Mouse (Mus musculus): Measurements from ENCODE around the gene Taar3.
A peak's percentile ranks its signal among the peaks of the same experiment; 100 is the strongest.

The Taar3 gene

GRCm38 (mm10) chr10:23949508-23950005 is at the start of gene Taar3:
Taar3 (plus strand) TSS chr10:23949558.
- DNase-seq (ENCODE audit: low read depth, low spot score), result no peak

DNA sequence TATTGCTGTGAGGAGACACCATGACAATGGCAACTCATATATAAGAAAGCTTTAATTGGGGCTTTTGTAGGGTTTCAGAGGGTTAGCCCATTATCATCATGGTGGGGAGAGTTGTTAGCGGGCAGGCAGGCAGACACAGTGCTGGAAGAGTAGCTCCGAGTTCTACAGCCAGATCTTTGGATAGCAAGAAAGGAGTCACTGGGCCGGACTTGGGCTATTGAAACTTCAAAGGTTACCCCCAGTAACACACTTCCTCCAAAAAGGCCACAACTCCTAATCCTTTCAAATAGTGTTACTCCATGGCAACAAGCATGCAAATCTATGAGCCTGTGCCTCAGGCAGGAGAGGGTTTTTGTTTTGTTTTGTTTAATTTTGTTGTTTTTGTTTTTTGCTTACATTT is 48.2 kb upstream of the Taar3 start:
- no peak for DNase-seq (ENCODE audit: low read depth, low spot score)

DNA sequence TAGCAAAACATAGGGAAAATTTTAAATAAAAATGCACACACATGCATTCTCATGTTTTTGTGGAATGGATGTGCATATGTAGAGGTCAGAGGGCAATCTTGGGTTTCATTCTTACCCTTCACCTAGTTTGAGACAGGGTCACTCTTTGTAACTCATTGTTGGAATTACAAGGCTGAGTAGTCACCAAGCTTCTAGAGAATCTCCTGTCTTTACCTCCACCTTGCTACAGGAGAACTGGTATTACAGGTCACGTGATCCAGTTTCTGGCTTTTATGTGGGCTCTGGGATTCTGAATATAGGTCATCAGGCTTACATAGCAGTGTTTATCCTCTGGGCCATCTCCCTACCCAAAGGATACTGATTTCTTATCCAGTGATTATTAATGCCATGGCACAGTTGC is 43.7 kb upstream of the Taar3 start:
- DNase-seq (ENCODE audit: low read depth, low spot score), result no peak

DNA sequence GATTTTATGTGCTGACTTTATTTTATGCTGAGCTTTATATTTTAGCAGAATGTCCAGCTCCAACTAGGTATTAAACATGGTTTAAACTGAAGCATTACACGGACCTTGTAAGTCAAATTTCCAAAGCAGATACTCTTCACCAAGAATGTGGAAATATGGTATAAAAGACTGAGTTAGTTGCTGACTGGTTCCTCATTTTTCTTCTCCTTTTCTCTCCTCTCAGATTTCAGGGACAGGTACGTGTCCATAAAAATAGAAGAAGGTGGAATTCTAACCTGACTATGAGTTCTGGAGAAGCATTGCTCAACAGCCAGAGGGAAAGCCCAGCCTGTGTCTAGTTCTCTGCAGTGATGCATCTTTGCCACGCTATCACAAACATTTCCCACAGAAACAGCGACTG is 29.3 kb upstream of the Taar3 start, which contains the start of gene Taar1:
Gene Taar1 (plus strand): TSS at position 301 of the 400 bp plus-strand sequence.
- no peak for DNase-seq (ENCODE audit: low read depth, low spot score)

GRCm38 (mm10) chr10:23922468-23922867 is 26.9 kb upstream of the Taar3 start:
- DNase-seq (ENCODE audit: low read depth, low spot score), result no peak

GRCm38 (mm10) chr10:23923941-23924340 is 25.4 kb upstream of the Taar3 start:
- no peak for DNase-seq (ENCODE audit: low read depth, low spot score)

DNA sequence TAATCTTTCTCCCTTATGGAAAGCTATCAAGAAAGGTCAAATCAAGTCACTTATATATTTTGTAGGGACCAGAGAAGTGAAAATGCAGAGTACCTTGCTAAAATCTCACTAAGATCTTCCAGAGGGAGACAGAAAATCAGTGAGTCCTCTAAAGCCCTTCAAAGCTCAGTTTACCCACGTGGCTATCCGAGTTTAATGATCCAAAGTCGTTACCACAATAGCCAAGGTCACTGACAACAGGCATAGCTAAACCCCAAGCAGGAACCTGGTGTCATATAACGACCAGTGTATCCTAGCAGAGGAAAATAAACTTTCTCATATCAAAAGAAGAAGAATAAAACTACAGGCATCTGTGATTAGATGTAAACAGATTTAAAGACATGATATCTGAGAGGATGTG is 11.7 kb upstream of the Taar3 start:
- DNase-seq (ENCODE audit: low read depth, low spot score), result no peak

DNA sequence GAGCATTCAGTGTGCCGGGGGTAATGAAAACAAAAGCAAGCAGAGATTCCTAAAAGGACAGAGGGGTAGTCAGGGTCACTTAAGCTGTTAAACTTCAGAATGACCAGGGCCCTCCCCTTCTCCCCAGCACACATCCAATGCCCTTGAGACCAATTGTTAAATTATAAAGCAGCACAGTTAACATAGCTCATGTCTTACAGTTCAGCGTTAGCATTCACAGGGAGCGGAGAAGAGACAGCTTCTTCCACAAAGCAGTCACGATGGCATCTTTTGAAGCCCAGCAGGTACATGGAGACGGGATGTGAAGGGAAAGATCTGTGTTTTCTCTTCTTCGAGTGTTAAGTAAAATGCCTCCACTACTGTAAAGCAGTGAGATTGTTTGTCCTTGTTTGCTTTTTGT is 11.0 kb upstream of the Taar3 start, which contains the start of gene Taar2:
Gene Taar2 (plus strand): TSS at position 261 of the 400 bp plus-strand sequence.
- no peak for DNase-seq (ENCODE audit: low read depth, low spot score)

GRCm38 (mm10) chr10:23942465-23942864 is 6.9 kb upstream of the Taar3 start:
- DNase-seq (ENCODE audit: low read depth, low spot score), result peak; percentile 64

DNA sequence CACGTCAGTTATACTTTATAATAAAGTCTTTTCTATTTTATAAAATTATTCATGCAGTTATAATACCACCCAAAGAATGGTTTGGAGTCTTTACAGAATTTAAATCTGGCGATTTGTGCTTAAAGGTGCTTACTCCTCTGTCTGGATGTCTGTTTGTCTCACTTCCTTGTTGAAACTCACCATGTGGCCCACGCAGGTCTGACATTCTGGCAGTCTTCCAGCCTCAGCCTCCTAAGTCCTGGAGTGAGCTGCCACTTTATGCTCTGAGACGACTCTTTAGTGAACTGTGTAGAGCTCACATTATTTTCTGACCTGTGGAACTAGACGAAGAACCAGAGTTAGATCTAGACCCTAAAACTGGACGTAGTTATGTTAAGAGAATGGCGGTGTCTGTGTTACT is 1.3 kb upstream of the Taar3 start:
- peak; percentile 49 for DNase-seq (ENCODE audit: low read depth, low spot score)

DNA sequence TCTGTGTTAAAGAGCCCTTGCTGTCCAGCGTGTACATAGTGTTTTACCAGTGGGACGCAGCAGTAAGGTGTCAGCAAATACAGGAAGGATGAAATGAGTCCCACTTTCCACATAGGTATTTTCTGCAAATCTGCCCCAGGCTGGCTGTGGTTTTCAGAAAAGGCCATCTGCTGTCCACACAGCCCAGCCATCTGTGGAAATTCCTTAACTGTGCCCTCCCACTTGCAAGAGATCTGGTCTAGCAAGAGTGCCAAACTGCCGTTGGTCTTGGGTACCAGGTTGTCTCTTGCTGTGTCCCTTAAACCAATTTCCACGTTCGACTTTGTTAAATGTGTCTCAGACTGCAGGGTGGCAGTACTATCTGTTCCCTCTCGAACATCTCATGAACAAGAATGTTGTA is 2.4 kb downstream of the Taar3 start:
- no peak for DNase-seq (ENCODE audit: low read depth, low spot score)

DNA sequence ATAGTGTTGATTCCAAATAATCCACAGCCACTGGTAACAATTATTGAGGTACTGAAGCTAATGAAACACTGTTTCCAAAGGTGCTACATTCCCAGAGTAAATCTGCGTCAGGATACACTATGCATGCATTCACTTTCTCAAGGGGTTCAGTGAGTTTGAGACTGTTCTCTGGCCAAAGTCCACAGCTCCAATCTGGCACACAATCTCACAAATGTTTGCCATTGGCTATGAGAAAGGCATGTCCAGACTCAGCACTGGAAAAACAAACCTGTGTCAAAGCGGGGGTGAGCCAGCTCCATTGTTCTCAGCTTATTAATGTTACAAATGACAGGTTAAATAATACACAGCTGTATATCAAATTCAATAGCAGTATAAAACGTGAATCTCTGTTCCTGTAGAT is 9.7 kb downstream of the Taar3 start:
- no peak for DNase-seq (ENCODE audit: low read depth, low spot score)

- DNase-seq (ENCODE audit: low read depth, low spot score), result no peak
These were observed 11.1 kb downstream of the Taar3 start, which contains the start of gene Taar4 for GRCm38 (mm10) chr10:23960444-23960915. Taar4 (plus strand) TSS chr10:23960494.

DNA sequence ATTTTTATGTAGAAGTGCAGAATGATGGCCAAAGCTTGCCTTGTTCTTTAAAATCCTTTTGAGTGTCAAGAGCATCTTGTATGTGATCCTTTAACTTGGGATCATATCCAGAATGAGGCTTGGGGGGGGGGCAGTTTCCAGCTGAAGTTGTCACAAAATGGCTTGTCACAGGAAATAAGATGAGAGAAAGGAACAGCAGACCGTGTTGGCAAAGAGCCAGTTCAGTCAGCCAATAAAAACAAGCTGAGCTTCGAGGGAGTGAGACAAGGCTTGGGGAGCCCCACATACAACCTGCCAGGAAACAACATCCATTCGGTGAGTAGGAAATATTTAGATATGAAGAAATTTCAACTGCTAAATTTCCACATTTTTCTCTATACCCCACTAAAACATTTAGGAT is 14.1 kb downstream of the Taar3 start:
- DNase-seq (ENCODE audit: low read depth, low spot score), result no peak

DNA sequence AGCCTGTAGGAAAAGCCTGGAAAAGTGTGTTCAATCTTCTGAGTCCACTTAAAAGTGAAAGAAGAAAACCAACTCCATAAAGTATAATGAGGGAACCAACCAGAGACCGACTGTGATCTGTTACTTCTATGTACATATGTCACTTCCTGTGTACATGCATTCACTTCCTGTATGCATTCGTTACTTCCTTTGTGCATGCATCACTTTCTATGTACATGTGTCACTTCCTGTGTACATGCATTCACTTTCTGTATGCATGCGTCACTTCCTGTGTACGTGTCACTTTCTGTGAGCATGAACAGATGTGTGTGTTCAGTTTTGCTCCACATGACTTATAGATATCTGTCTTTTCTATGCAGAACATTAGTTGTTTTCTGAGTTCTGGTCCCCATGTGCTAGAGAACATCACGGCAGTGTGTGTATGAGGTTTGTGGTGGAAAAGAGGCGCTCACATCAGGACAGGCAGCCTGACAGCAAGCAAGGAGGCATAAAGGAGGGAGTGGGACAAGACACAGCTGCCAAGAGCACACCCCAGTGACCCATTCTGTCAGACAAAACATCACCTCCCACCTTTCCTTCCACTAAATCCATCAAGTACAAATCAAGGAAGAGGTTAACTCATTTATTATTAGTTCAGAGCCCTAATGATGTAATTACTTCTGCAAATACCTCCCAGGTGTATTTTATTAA is 15.7 kb downstream of the Taar3 start:
- DNase-seq (ENCODE audit: low read depth, low spot score), result no peak

DNA sequence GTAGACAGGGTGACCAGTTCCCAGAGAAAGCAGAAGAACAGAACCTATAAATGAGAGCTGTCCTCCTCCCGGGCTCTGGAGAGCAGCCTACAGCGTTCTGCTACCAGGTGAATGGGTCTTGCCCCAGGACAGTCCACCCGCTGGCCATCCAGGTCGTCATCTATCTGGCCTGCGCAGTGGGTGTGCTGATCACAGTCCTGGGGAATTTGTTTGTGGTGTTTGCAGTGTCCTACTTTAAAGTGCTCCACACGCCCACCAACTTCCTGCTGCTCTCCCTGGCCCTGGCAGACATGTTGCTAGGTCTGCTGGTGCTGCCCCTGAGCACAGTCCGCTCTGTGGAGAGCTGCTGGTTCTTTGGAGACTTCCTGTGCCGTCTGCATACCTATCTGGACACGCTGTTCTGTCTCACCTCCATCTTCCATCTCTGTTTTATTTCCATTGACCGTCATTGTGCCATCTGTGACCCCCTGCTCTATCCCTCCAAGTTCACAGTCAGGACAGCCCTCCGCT is 21.4 kb downstream of the Taar3 start, which contains the start of gene Taar5:
Gene Taar5 (plus strand): TSS at position 51 of the 510 bp plus-strand sequence.
- no peak for DNase-seq (ENCODE audit: low read depth, low spot score)

GRCm38 (mm10) chr10:23971256-23971655 is 21.9 kb downstream of the Taar3 start:
- no peak for DNase-seq (ENCODE audit: low read depth, low spot score)

DNA sequence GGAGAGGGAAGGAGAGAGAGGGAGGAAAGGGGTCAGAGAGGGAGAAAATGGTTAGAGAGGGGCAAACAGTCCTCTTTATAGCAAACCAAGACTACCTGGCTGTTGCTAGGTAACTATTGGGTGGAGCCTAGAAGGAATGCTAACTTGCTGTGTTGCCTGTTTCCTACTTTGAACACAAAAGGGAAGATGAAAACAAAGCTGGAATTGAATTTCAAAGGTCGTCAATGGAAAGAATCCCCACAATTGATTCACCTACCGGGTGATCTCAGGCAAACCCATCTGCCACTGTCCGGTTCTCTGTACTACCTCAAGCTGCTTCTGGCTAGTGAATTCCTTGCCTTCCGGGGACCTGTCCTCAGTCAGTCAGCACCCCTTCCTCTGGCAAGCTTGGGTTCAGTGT is 28.6 kb downstream of the Taar3 start:
- DNase-seq (ENCODE audit: low read depth, low spot score), result no peak

DNA sequence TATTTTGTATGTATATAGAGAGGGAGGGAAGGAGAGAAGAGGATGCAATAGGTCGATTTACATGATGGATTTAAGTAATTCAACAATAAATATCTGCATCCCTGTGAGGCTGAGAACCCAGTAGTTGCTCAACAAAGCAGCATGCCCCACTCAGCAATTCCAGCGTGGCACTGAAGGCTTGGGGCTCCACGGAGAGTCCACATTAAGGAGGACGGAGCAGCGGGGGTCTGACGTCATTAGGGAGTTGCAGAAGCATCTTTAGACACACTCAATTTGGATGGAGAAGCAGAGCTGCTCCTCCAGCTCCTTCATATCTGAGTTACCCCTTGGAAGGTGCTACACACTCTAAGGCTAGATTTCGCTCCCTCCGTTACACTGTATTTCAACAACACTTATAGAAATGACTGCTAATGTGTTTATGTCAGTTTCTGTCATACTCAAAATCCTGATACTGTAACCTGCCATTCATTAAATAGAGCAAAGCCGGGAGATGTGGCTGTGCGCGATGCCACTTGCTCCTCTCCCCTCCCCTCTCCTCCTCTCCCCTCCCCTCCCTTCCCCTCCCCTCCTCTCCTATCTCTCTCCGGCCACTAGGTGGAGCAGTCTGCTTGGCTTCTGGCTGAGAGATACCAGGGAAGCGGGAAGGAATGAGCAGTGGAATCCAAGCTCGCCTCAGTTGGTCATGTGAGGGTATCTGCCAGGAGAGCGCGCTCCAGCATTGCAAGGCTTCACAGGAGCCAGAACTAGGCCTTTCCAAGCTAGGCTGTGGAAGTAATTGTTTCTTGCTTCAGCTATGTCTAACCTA is 29.7 kb downstream of the Taar3 start:
- DNase-seq (ENCODE audit: low read depth, low spot score), result peak; percentile 65

DNA sequence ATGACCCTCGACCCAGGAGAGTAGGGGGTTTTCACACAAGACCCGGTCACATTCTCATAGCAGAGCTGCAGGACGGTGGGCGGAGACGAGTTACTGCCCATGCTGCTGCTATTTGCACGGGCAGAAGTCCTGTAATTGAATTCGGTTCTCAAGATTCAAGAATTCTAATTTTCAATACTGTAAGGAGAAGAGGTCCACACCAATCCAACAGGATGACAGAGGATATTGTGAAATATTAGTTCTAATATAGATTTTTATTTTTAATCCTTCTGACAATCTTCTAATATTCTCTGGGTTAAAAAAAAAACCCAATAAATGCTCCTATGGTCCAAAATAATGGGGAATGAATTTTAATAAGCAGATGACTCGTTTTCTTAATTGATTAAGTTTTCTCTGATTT is 36.2 kb downstream of the Taar3 start, which contains the start of gene Taar6:
Gene Taar6 (minus strand): TSS at position 101 of the 400 bp plus-strand sequence.
- no peak for DNase-seq (ENCODE audit: low read depth, low spot score)

DNA sequence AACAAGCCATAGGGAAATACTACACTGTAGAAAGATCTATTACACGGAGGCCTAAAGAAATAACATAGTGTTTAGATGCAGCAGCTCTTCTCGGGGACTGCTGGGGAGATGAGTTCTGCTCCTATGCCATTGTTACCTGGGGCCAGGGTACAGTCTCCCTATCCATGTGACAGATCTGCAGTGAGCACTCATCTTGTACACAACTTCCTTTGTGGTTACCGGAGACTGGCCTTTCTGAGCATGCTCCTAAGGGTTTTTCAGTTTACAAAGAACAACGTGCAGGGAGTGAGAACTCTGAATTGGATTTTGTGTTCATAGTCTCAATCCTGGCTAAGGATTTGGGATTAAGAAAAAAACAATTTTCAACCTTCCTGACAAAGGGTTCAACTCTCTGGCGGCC is 37.1 kb downstream of the Taar3 start:
- DNase-seq (ENCODE audit: low read depth, low spot score), result no peak

DNA sequence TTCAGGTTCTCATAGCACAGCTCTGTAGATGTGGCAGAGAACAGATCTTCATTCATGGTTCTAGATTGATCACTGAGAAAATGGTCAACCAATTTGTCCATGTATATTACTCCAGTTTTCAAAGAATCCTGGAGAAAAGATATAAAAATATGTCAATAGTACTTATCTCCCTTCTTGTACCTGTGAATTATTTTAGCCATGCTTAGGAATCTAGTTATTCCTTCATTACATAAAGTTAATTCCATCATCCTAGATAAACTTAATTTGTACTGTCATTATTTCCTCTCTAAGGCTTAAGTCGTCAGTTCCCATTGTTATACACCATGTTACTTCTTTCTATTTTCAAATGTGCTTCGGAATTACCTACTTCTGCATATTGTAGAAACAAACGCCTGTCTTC is 44.0 kb downstream of the Taar3 start, which contains the start of gene Taar7a:
Gene Taar7a (minus strand): TSS at position 101 of the 400 bp plus-strand sequence.
- no peak for DNase-seq (ENCODE audit: low read depth, low spot score)

Data from A20 (cell line).